Mouse (Mus musculus): Measurements from ENCODE around the gene Svs1.

Svs1 gene

GRCm38 (mm10) chr6:49009665-49010064 is 23.0 kb downstream of the Svs1 start:
- no peak for DNase-seq (ENCODE audit: low spot score in 2 of 2)

- DNase-seq (ENCODE audit: low spot score in 2 of 2) = peak in 1 of 2 experiments; percentile 11
These were observed 24.5 kb downstream of the Svs1 start for GRCm38 (mm10) chr6:49011191-49011590.

- DNase-seq (ENCODE audit: low spot score in 2 of 2) = no peak
These were observed 26.4 kb downstream of the Svs1 start for GRCm38 (mm10) chr6:49013023-49013422.

- no peak for DNase-seq (ENCODE audit: low spot score in 2 of 2)
These were observed 26.8 kb downstream of the Svs1 start for GRCm38 (mm10) chr6:49013458-49013857.

GRCm38 (mm10) chr6:49017150-49017549 is 30.5 kb downstream of the Svs1 start:
- no peak for DNase-seq (ENCODE audit: low spot score in 2 of 2)

GRCm38 (mm10) chr6:49019341-49019740 is 32.7 kb downstream of the Svs1 start:
- DNase-seq (ENCODE audit: low spot score in 2 of 2) = peak in 1 of 2 experiments; percentile 11

GRCm38 (mm10) chr6:49021141-49022012 is 34.7 kb downstream of the Svs1 start:
- peak; percentile 80 to 86 for DNase-seq (ENCODE audit: low spot score in 2 of 2)

GRCm38 (mm10) chr6:49022384-49022783 is 35.7 kb downstream of the Svs1 start:
- DNase-seq (ENCODE audit: low spot score in 2 of 2) = no peak

GRCm38 (mm10) chr6:49023315-49023714 is 36.7 kb downstream of the Svs1 start:
- no peak for DNase-seq (ENCODE audit: low spot score in 2 of 2)

GRCm38 (mm10) chr6:49025290-49025689 is 38.6 kb downstream of the Svs1 start:
- no peak for DNase-seq (ENCODE audit: low spot score in 2 of 2)

- no peak for DNase-seq (ENCODE audit: low spot score in 2 of 2)
These were observed 39.8 kb downstream of the Svs1 start for GRCm38 (mm10) chr6:49026496-49026895.

GRCm38 (mm10) chr6:49028019-49028418 is 41.4 kb downstream of the Svs1 start:
- DNase-seq (ENCODE audit: low spot score in 2 of 2) = no peak

- DNase-seq (ENCODE audit: low spot score in 2 of 2) = no peak
These were observed 42.0 kb downstream of the Svs1 start for GRCm38 (mm10) chr6:49028708-49029107.

GRCm38 (mm10) chr6:49031230-49031629 is 44.6 kb downstream of the Svs1 start:
- DNase-seq (ENCODE audit: low spot score in 2 of 2) = no peak

GRCm38 (mm10) chr6:49032783-49033182 is 46.1 kb downstream of the Svs1 start:
- DNase-seq (ENCODE audit: low spot score in 2 of 2) = no peak

- no peak for DNase-seq (ENCODE audit: low spot score in 2 of 2)
These were observed 49.9 kb downstream of the Svs1 start, which contains the start of gene Gpnmb for GRCm38 (mm10) chr6:49036275-49037267. Gpnmb (plus strand) TSS chr6:49036546.

GRCm38 (mm10) chr6:49037268-49037662 is 50.6 kb downstream of the Svs1 start:
- no peak for DNase-seq (ENCODE audit: low spot score in 2 of 2)

GRCm38 (mm10) chr6:49039470-49040180 is 53.0 kb downstream of the Svs1 start:
- DNase-seq (ENCODE audit: low spot score in 2 of 2) = peak; percentile 79 to 80

Measured in right cerebral cortex, postnatal 10 days (tissue).